In genomic region chrX:13847502-13847851, GRCm38 (mm10) we compare ENCODE assay signal across 8 mouse cellular contexts. TPM values are rescaled to one million over a fixed set of nuclear protein-coding genes. Genes with fewer than 3 reads are reported as not detected.
DNase-seq lines count a peak whose midpoint lies in the region; ATAC-seq and TF ChIP-seq lines count a peak whose summit lies in the region.

No protein-coding gene starts in this region.

- H3K36me3 ChIP-seq in neural tube, embryonic 11.5 days (ENCODE audit: control insufficient read depth, insufficient read depth, low read length): no peaks in the 10 kb centered on the region
- no peaks in the 10 kb centered on the region for H3K36me3 ChIP-seq in forebrain, postnatal 0 days (ENCODE audit: insufficient read depth)
- H3K36me3 ChIP-seq in kidney, adult 2 months (ENCODE audit: control insufficient read depth, insufficient read depth, low read length): no peaks in the 10 kb centered on the region
- no peaks in the 10 kb centered on the region for H3K36me3 ChIP-seq in liver, embryonic 13.5 days
- no peaks in the 10 kb centered on the region for H3K36me3 ChIP-seq in myocyte (ENCODE audit: control insufficient read depth, insufficient read depth)

- H3K9ac ChIP-seq in neural tube, embryonic 11.5 days (ENCODE audit: low read length): peak overlapping the region; percentile 52; the same call in 1 of the 2 replicates
- H3K9ac ChIP-seq in forebrain, postnatal 0 days: peak overlapping the region; percentile 69
- peak overlapping the region; percentile 62 for H3K9ac ChIP-seq in liver, embryonic 13.5 days

- 0 out of 2 replicates have a peak, but pooled peaks have one; percentile 42 for ATAC-seq in neural tube, embryonic 11.5 days (ENCODE audit: insufficient read depth, low FRiP score, low TSS enrichment)
- peak; percentile 14 for ATAC-seq in forebrain, postnatal 0 days
- ATAC-seq in liver, embryonic 13.5 days (ENCODE audit: low read depth): 0 out of 2 replicates have a peak, but pooled peaks have one; percentile 11

- H3K4me1 ChIP-seq in neural tube, embryonic 11.5 days (ENCODE audit: control insufficient read depth, insufficient read depth, low read length): no peaks in the 10 kb centered on the region
- H3K4me1 ChIP-seq in forebrain, postnatal 0 days (ENCODE audit: insufficient read depth): no peaks in the 10 kb centered on the region
- H3K4me1 ChIP-seq in kidney, adult 2 months (ENCODE audit: control insufficient read depth, insufficient read depth, low read length): no peaks in the 10 kb centered on the region
- peaks cover 15% of the 10 kb centered on the region for H3K4me1 ChIP-seq in liver, embryonic 13.5 days (replicated peaks)

- H3K9me3 ChIP-seq in neural tube, embryonic 11.5 days (ENCODE audit: control insufficient read depth, low read length): no peaks in the 10 kb centered on the region
- H3K9me3 ChIP-seq in forebrain, postnatal 0 days (ENCODE audit: low read length): no peaks in the 10 kb centered on the region
- H3K9me3 ChIP-seq in liver, embryonic 13.5 days (replicated peaks): no peaks in the 10 kb centered on the region

- peak overlapping the region; percentile 42 for H3K4me2 ChIP-seq in neural tube, embryonic 11.5 days (ENCODE audit: low read depth)
- H3K4me2 ChIP-seq in forebrain, postnatal 0 days (ENCODE audit: low read depth): peak overlapping the region; percentile 46
- peak overlapping the region; percentile 79 for H3K4me2 ChIP-seq in liver, embryonic 13.5 days
- H3K4me2 ChIP-seq in myocyte (ENCODE audit: low read depth): peak overlapping the region; percentile 71

- peaks cover 32% of the 10 kb centered on the region for H3K79me2 ChIP-seq in myocyte (ENCODE audit: control insufficient read depth, insufficient read depth)

- peak overlapping the region; percentile 56 for H3K4me3 ChIP-seq in neural tube, embryonic 11.5 days (ENCODE audit: low read depth, low read length)
- H3K4me3 ChIP-seq in forebrain, postnatal 0 days (ENCODE audit: low read depth, low read length): peak overlapping the region; percentile 55
- peak overlapping the region; percentile 96 for H3K4me3 ChIP-seq in kidney, adult 2 months (ENCODE audit: insufficient read depth, low read depth, low read length)
- H3K4me3 ChIP-seq in liver, embryonic 13.5 days (replicated peaks): peak overlapping the region; percentile 64
- H3K4me3 ChIP-seq in myocyte: peak overlapping the region; percentile 59

- no peaks in the 10 kb centered on the region for H3K27me3 ChIP-seq in neural tube, embryonic 11.5 days (ENCODE audit: control insufficient read depth, insufficient read depth, low read length)
- no peaks in the 10 kb centered on the region for H3K27me3 ChIP-seq in forebrain, postnatal 0 days (ENCODE audit: insufficient read depth, low read length)
- H3K27me3 ChIP-seq in kidney, adult 2 months (replicated peaks; ENCODE audit: control insufficient read depth, insufficient read depth, low read length): no peaks in the 10 kb centered on the region
- peaks cover 9% of the 10 kb centered on the region; the same call in 1 of the 2 replicates for H3K27me3 ChIP-seq in liver, embryonic 13.5 days
- H3K27me3 ChIP-seq in myocyte (ENCODE audit: control insufficient read depth, insufficient read depth, insufficient read length): no peaks in the 10 kb centered on the region

- no peak overlapping the region for H3ac ChIP-seq in myocyte (ENCODE audit: control insufficient read depth, insufficient read length)

- 23% methylated on average over 7 of the region's 7 CpGs for WGBS in neural tube, embryonic 11.5 days
- WGBS in forebrain, postnatal 0 days: 26% methylated on average over 7 of the region's 7 CpGs
- 9% methylated on average over 7 of the region's 7 CpGs for WGBS in kidney, adult 2 months
- 21% methylated on average over 7 of the region's 7 CpGs for WGBS in liver, embryonic 13.5 days (ENCODE audit: insufficient replicate concordance)

- no peak for TF ChIP-seq CTCF in forebrain, postnatal 0 days (IDR thresholded peaks at IDR 0.05; ENCODE audit: low read depth)
- no peak for TF ChIP-seq CTCF in kidney, adult 2 months (conservative IDR thresholded peaks at IDR 0.05; ENCODE audit: insufficient read depth, insufficient read length, low read depth, low read length)

- DNase-seq in neural tube, embryonic 11.5 days (ENCODE audit: low spot score): no peak
- DNase-seq in neural tube, embryonic 10.5 days (ENCODE audit: extremely low spot score, low spot score): no peak
- peak; percentile 29 for DNase-seq in c-Kit-positive CD71-positive TER-119-positive erythroid progenitor cells, embryonic 14.5 days (ENCODE audit: low spot score)
- peak; percentile 65 for DNase-seq in forebrain, postnatal 0 days
- DNase-seq in kidney, adult 2 months: peak; percentile 15
- DNase-seq in liver, embryonic 13.5 days: peak; percentile 5
- no peak for DNase-seq in ovary, adult 18-20 months (ENCODE audit: low spot score)

- no peak for TF ChIP-seq POLR2A in kidney, adult 2 months (IDR thresholded peaks at IDR 0.05; ENCODE audit: low read depth, low read length)
- no peak for TF ChIP-seq POLR2A in myocyte (IDR thresholded peaks at IDR 0.05; ENCODE audit: insufficient read length, low read depth)

- peak overlapping the region; percentile 60; the same call in 1 of the 2 replicates for H3K27ac ChIP-seq in neural tube, embryonic 11.5 days (ENCODE audit: low read depth, low read length)
- H3K27ac ChIP-seq in forebrain, postnatal 0 days (ENCODE audit: low read depth, low read length): peak overlapping the region; percentile 95
- no peak overlapping the region for H3K27ac ChIP-seq in kidney, adult 2 months (ENCODE audit: insufficient read depth, low read depth, low read length)
- no peak overlapping the region for H3K27ac ChIP-seq in liver, embryonic 13.5 days

TF ChIP-seq in myocyte, 11 proteins besides CTCF, POLR2A, EP300 and RAD21:
- TF ChIP-seq TCF12 (IDR thresholded peaks at IDR 0.05; ENCODE audit: insufficient read depth, poor library complexity, severe bottlenecking) (no peak), SRF (IDR thresholded peaks at IDR 0.05; ENCODE audit: control insufficient read depth, insufficient read length, low read depth) (no peak), MAX (IDR thresholded peaks at IDR 0.05; ENCODE audit: low read depth) (no peak), POLR2AphosphoS2 (IDR thresholded peaks at IDR 0.05; ENCODE audit: insufficient read length, low read depth) (no peak), TCF3 (IDR thresholded peaks at IDR 0.05; ENCODE audit: insufficient read length, low read depth) (no peak), USF1 (IDR thresholded peaks at IDR 0.05; ENCODE audit: low read depth) (no peak), MYOG (IDR thresholded peaks at IDR 0.05; ENCODE audit: control insufficient read depth in 1 of 3, insufficient read depth in 1 of 3, insufficient read length in 2 of 3, low read depth in 2 of 3) (no peak), MYOD1 (IDR thresholded peaks at IDR 0.05; ENCODE audit: control insufficient read depth in 1 of 3, insufficient read length in 2 of 3, low read depth in 2 of 3) (no peak), REST (IDR thresholded peaks at IDR 0.05; ENCODE audit: insufficient read depth, insufficient read length) (no peak), E2F4 (IDR thresholded peaks at IDR 0.05; ENCODE audit: insufficient read depth) (no peak), CEBPB (IDR thresholded peaks at IDR 0.05; ENCODE audit: insufficient read depth, poor library complexity, severe bottlenecking) (no peak)

RNA-seq across cellular contexts. Expression of gene Cask, which starts 3.7 kb away (rescaled TPM):
- polyA plus RNA-seq in neural tube, embryonic 11.5 days (2014; fragmentation: Nextera tagmentation; extraction: Ambion mirVana): 27.1 and 33.0 TPM in 2 replicates
- total RNA-seq in forebrain, postnatal 0 days (2014; rRNA removed): 143 and 183 TPM in 2 replicates
- 37.4 and 57.9 TPM in 2 replicates for polyA plus RNA-seq in forebrain, postnatal 0 days (2015; fragmentation: Nextera tagmentation; extraction: Ambion mirVana)
- polyA plus RNA-seq in kidney, adult 2 months (2012; rRNA removed): 4.9 and 5.7 TPM in 2 replicates
- 0.99 and 1.3 TPM in 2 replicates for polyA plus RNA-seq in liver, embryonic 13.5 days (2015; fragmentation: Nextera tagmentation; extraction: Ambion mirVana)
- 12.0 TPM for polyA plus RNA-seq in myocyte (2012; fragmentation: generic; extraction: Trizol)

Comparison
In these comparisons a context has a peak if more than half of its experiments do, and no peak if none do; other contexts are left out.
1. DNase-seq: peak in c-Kit-positive CD71-positive TER-119-positive erythroid progenitor cells, embryonic 14.5 days (single experiment), forebrain, postnatal 0 days (single experiment), kidney, adult 2 months (single experiment) and liver, embryonic 13.5 days (single experiment); none in neural tube, embryonic 11.5 days (single experiment), neural tube, embryonic 10.5 days (single experiment) and ovary, adult 18-20 months (single experiment).
2. H3K27ac ChIP-seq: peak in neural tube, embryonic 11.5 days (single experiment) and forebrain, postnatal 0 days (single experiment); none in kidney, adult 2 months (single experiment) and liver, embryonic 13.5 days (single experiment).
3. Peak in every context shown above with its lines, with median percentiles within 50 percentile points of each other: ATAC-seq, H3K4me2 ChIP-seq, H3K4me3 ChIP-seq and H3K9ac ChIP-seq.